Mouse (Mus musculus) myocyte (in vitro differentiated cells): ENCODE measurements at regions not wholly inside any gene's neighbourhood (a gene's known extent, or its start where the extent isn't known, plus 50 kb on each side); places are given as distances from the start of the nearest gene placed in this dataset.
"Not testable (repeated sequence)": the region's sequence is repeated elsewhere in the genome, so short reads cannot be mapped to it uniquely, and the experiment has no call there.

Source experiments
- H3K27me3 ChIP-seq: one replicate; pipeline ENCODE4 v1.6.1; 2011; ENCODE audit not compliant: control insufficient read depth, insufficient read depth, insufficient read length
- H3K36me3 ChIP-seq: one replicate; pipeline ENCODE4 v1.6.1; 2011; ENCODE audit not compliant: control insufficient read depth, insufficient read depth
- H3K4me2 ChIP-seq: one replicate; pipeline ENCODE4 v1.6.1; 2011; ENCODE audit warnings: low read depth, control low read depth
- H3K4me3 ChIP-seq: one replicate; pipeline ENCODE4 v1.5.1; 2011; ENCODE audit warnings: mild to moderate bottlenecking, control low read depth, moderate library complexity
- H3K79me2 ChIP-seq: one replicate; pipeline ENCODE4 v1.6.1; 2011; ENCODE audit not compliant: control insufficient read depth, insufficient read depth
- H3ac ChIP-seq: one replicate; pipeline ENCODE4 v1.6.1; 2011; ENCODE audit not compliant: control insufficient read depth, insufficient read length
- CEBPB ChIP-seq: IDR thresholded peaks from 2 replicates; pipeline ENCODE4 v1.6.1; 2011; ENCODE audit warnings: mild to moderate bottlenecking, moderate library complexity; ENCODE audit not compliant: poor library complexity, insufficient read depth, severe bottlenecking
- E2F4 ChIP-seq: IDR thresholded peaks from one replicate; pipeline ENCODE4 v1.6.1; 2011; ENCODE audit warnings: mild to moderate bottlenecking, control low read depth, moderate library complexity; ENCODE audit not compliant: insufficient read depth
- MAX ChIP-seq: IDR thresholded peaks from one replicate; pipeline ENCODE4 v1.6.1; 2011; ENCODE audit warnings: low read depth, mild to moderate bottlenecking, control low read depth
- MYOD1 ChIP-seq, 3 experiments: IDR thresholded peaks; one replicate each; pipeline ENCODE4 v1.6.1; 2011; ENCODE audit warnings: control low read depth in 2 of 3, low read depth in 2 of 3, mild to moderate bottlenecking in 2 of 3, moderate library complexity in 1 of 3; ENCODE audit not compliant: insufficient read length in 2 of 3, control insufficient read depth in 1 of 3
- MYOG ChIP-seq, 3 experiments: IDR thresholded peaks; one replicate each; pipeline ENCODE4 v1.6.1; 2011; ENCODE audit warnings: control low read depth in 2 of 3, low read depth in 2 of 3, mild to moderate bottlenecking in 2 of 3; ENCODE audit not compliant: insufficient read length in 2 of 3, control insufficient read depth in 1 of 3, insufficient read depth in 1 of 3
- POLR2A ChIP-seq: IDR thresholded peaks from one replicate; pipeline ENCODE4 v1.6.1; 2011; ENCODE audit warnings: low read depth, mild to moderate bottlenecking, control low read depth, moderate library complexity; ENCODE audit not compliant: insufficient read length
- POLR2AphosphoS2 ChIP-seq: IDR thresholded peaks from one replicate; pipeline ENCODE4 v1.6.1; 2011; ENCODE audit warnings: low read depth, control low read depth; ENCODE audit not compliant: insufficient read length
- REST ChIP-seq: IDR thresholded peaks from one replicate; pipeline ENCODE4 v1.6.1; 2011; ENCODE audit warnings: mild to moderate bottlenecking, control low read depth, moderate library complexity; ENCODE audit not compliant: insufficient read depth, insufficient read length
- SRF ChIP-seq: IDR thresholded peaks from one replicate; pipeline ENCODE4 v1.6.1; 2011; ENCODE audit warnings: low read depth; ENCODE audit not compliant: control insufficient read depth, insufficient read length
- TCF12 ChIP-seq: IDR thresholded peaks from one replicate; pipeline ENCODE4 v1.6.1; 2011; ENCODE audit warnings: mild to moderate bottlenecking, control low read depth; ENCODE audit not compliant: poor library complexity, insufficient read depth, severe bottlenecking
- TCF3 ChIP-seq: IDR thresholded peaks from one replicate; pipeline ENCODE4 v1.6.1; 2011; ENCODE audit warnings: low read depth, control low read depth; ENCODE audit not compliant: insufficient read length
- USF1 ChIP-seq: IDR thresholded peaks from one replicate; pipeline ENCODE4 v1.6.1; 2011; ENCODE audit warnings: low read depth, mild to moderate bottlenecking, control low read depth, moderate library complexity

DNA sequence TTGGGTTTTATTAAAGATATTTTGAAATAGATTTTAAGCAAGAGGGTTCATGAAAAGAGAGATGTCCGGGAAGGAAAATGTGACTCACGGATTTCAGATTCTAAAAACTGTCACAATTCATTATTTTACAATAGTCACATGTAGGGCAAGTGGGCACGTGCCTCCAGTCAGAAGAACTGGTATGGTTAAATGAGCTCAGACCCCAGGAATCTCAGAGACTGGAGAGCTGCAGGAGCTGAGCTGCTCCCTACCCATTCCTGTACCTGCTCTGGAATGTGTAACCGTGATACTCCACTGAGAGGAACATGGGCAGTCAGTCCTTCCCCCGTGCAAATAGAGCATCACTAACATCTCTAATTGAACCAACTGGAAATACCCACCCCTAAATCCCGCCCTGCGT is 372.9 kb downstream of the Kif2b start:
- Histone ChIP-seq H3K27me3 (no peaks in the 10 kb centered on the region), H3K4me3 (no peak overlapping the region), H3K4me2 (no peak overlapping the region), H3K79me2 (no peaks in the 10 kb centered on the region), H3ac (no peak overlapping the region), H3K36me3 (no peaks in the 10 kb centered on the region)
- no peak for TF ChIP-seq REST
- TF ChIP-seq POLR2A = no peak
- no peak for TF ChIP-seq MAX
- no peak for TF ChIP-seq MYOG (IDR thresholded peaks at IDR 0.05; ENCODE audit: control insufficient read depth in 1 of 3, insufficient read depth in 1 of 3, insufficient read length in 2 of 3, low read depth in 2 of 3)
- no peak for TF ChIP-seq USF1
- no peak for TF ChIP-seq MYOD1 (IDR thresholded peaks at IDR 0.05; ENCODE audit: control insufficient read depth in 1 of 3, insufficient read length in 2 of 3, low read depth in 2 of 3)

- H3K4me3 ChIP-seq = no peak overlapping the region
- TF ChIP-seq POLR2A (no peak), MAX (no peak), MYOD1 (IDR thresholded peaks at IDR 0.05; ENCODE audit: control insufficient read depth in 1 of 3, insufficient read length in 2 of 3, low read depth in 2 of 3) (no peak), CEBPB (no peak), TCF12 (no peak), SRF (no peak), E2F4 (no peak), USF1 (no peak), MYOG (IDR thresholded peaks at IDR 0.05; ENCODE audit: control insufficient read depth in 1 of 3, insufficient read depth in 1 of 3, insufficient read length in 2 of 3, low read depth in 2 of 3) (no peak), POLR2AphosphoS2 (no peak), REST (no peak), TCF3 (no peak)
- H3ac ChIP-seq = no peak overlapping the region
- H3K79me2 ChIP-seq = no peaks in the 10 kb centered on the region
- no peak overlapping the region for H3K4me2 ChIP-seq
- H3K27me3 ChIP-seq = no peaks in the 10 kb centered on the region
- no peaks in the 10 kb centered on the region for H3K36me3 ChIP-seq
These were observed 380.5 kb downstream of the Kif2b start for GRCm38 (mm10) chr11:91196841-91197240.

- no peak overlapping the region for H3K4me2 ChIP-seq
- no peak overlapping the region for H3K4me3 ChIP-seq
- no peaks in the 10 kb centered on the region for H3K36me3 ChIP-seq
- no peak for TF ChIP-seq MYOG (IDR thresholded peaks at IDR 0.05; ENCODE audit: control insufficient read depth in 1 of 3, insufficient read depth in 1 of 3, insufficient read length in 2 of 3, low read depth in 2 of 3)
- no peak for TF ChIP-seq CEBPB
- TF ChIP-seq E2F4 = no peak
- TF ChIP-seq TCF12 = no peak
- no peak for TF ChIP-seq POLR2AphosphoS2
- no peak for TF ChIP-seq MYOD1 (IDR thresholded peaks at IDR 0.05; ENCODE audit: control insufficient read depth in 1 of 3, insufficient read length in 2 of 3, low read depth in 2 of 3)
- TF ChIP-seq USF1 = no peak
- no peak for TF ChIP-seq POLR2A
- TF ChIP-seq MAX = no peak
- no peak for TF ChIP-seq SRF
- TF ChIP-seq TCF3 = no peak
- H3K79me2 ChIP-seq = no peaks in the 10 kb centered on the region
- no peak overlapping the region for H3ac ChIP-seq
- H3K27me3 ChIP-seq = no peaks in the 10 kb centered on the region
These were observed 381.0 kb downstream of the Kif2b start for GRCm38 (mm10) chr11:91196351-91196750.

DNA sequence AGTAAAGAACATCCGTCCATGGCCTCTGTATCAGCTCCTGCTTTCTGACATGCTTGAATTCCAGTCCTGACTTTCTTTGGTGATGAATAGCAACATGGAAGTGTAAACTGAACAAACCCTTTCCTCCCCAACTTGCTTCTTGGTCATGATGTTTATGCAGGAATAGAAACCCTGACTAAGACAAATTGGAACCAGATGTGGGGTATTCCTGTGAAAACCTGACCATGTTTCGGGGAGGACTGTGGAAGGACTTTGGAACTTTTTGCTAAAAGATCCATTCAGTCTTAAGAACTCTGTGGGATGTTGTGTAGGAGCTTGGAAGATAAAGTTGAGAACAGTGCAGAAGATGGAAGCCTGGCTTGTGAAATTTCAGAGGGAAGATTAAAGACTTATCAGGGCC is 410.0 kb downstream of the Kif2b start:
- H3K27me3 ChIP-seq, H3K4me3 ChIP-seq: not testable (repeated sequence)

DNA sequence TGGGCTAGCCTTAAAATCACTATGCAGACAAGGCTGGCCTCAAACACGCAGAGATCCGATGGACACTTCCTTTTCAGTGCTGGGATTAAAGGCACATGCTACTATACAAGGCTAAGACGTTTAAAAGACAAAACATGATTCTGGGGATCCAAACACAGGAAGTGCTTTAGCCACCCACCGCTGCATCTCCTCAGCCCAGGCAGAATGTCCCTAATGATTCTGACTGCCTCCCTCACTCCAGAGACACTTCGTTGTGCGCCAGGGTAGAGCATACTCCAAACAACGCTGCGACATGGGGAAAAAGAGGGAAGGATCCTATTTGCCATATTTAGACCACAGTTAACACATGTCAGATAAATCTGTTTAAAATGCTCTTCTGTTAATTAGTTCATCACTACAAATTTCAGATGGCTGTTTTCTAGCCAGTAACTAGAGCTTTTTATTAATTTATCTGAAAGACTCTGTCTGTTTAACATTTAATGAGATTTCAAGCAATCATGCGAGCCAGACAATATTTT is 443.5 kb downstream of the Kif2b start:
- H3K4me2 ChIP-seq = no peak overlapping the region
- no peak overlapping the region for H3K4me3 ChIP-seq
- H3K36me3 ChIP-seq = no peaks in the 10 kb centered on the region

More for the DNA sequence above, 410.0 kb downstream of the Kif2b start:
- H3K4me2 ChIP-seq, H3K36me3 ChIP-seq, H3ac ChIP-seq, H3K79me2 ChIP-seq: not testable (repeated sequence)

More for the DNA sequence above, 443.5 kb downstream of the Kif2b start:
- H3K27me3 ChIP-seq = no peaks in the 10 kb centered on the region
- no peak overlapping the region for H3ac ChIP-seq
- no peak for TF ChIP-seq MYOD1 (IDR thresholded peaks at IDR 0.05; ENCODE audit: control insufficient read depth in 1 of 3, insufficient read length in 2 of 3, low read depth in 2 of 3)
- TF ChIP-seq MAX = no peak
- no peak for TF ChIP-seq POLR2AphosphoS2
- no peak for TF ChIP-seq E2F4
- TF ChIP-seq POLR2A = no peak
- no peak for TF ChIP-seq REST
- TF ChIP-seq TCF12 = no peak
- TF ChIP-seq MYOG (IDR thresholded peaks at IDR 0.05; ENCODE audit: control insufficient read depth in 1 of 3, insufficient read depth in 1 of 3, insufficient read length in 2 of 3, low read depth in 2 of 3) = no peak
- H3K79me2 ChIP-seq = no peaks in the 10 kb centered on the region
